Mouse (Mus musculus) spleen, postnatal 14 days (tissue): ENCODE measurements around the gene Nfib.

ENCODE experiments used
- DNase-seq, 2 experiments: peaks; one replicate each; pipeline ENCODE4 v3.0.0; 2021 to 2022; ENCODE audit warnings: low spot score in 2 of 2

Nfib gene

GRCm38 (mm10) chr4:82431831-82432230 is 273.7 kb downstream of the Nfib start:
- no peak for DNase-seq

- DNase-seq, result no peak
Measured at GRCm38 (mm10) chr4:82430802-82431201, 274.7 kb downstream of the Nfib start.

- no peak for DNase-seq
Measured at GRCm38 (mm10) chr4:82426224-82426623, 279.3 kb downstream of the Nfib start.

GRCm38 (mm10) chr4:82418241-82418640 is 287.3 kb downstream of the Nfib start:
- no peak for DNase-seq

DNA sequence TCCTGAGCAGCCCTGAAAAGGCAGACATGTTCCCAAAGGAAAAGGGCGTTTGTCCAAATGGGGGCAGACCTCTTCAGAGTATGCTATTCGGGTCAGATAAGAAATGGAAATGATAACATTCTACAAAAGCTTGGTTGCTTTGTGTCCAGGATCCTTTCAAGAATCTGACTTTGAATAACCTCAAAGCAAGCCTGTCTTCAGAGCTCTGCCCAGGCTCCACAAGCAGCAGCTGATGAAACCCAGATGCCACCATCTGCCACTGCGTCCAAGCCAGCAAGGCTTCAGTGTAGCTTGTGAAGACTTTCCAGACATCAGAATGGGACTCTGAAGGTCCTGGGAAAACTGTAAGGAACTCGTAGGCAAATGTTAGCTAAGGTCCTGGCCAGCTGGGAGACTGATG is 289.7 kb downstream of the Nfib start:
- no peak for DNase-seq

DNA sequence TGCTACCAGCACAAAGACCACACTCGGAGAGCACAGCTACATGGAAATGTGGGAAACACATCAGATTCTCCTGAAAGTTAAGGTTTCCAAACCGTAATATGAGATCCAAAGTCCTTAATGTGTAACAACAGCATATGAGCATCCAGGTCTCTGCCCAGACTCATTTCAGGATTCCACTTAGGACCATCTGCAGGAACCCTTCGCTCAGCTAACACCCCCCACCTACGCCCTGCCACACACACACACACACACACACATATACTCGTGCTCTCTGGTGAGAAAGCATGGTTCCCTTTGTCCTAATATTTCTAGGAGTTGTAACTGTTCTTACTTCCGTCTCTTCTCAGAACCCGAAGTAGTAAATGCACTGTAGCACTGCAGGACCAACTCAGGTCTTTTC is 292.9 kb downstream of the Nfib start:
- no peak for DNase-seq

DNA sequence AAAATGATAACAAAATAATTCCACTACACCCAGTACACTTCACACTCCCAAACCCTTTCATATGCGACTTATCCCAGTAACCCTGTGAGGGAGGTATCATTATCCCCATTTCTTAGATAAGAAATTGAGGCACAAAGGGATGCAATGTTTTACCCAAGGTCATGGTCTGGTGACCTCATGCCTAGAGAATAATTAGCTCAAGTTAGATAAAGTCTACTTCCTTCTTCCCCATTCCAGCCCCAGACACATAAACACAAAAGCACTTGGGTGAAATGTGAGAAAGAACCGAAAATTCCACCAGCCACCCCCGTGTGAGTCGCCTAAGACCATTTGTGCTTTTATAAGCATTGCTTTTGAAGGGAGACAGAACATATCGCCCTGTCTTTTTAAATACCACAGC is 293.6 kb downstream of the Nfib start:
- DNase-seq, result no peak

DNA sequence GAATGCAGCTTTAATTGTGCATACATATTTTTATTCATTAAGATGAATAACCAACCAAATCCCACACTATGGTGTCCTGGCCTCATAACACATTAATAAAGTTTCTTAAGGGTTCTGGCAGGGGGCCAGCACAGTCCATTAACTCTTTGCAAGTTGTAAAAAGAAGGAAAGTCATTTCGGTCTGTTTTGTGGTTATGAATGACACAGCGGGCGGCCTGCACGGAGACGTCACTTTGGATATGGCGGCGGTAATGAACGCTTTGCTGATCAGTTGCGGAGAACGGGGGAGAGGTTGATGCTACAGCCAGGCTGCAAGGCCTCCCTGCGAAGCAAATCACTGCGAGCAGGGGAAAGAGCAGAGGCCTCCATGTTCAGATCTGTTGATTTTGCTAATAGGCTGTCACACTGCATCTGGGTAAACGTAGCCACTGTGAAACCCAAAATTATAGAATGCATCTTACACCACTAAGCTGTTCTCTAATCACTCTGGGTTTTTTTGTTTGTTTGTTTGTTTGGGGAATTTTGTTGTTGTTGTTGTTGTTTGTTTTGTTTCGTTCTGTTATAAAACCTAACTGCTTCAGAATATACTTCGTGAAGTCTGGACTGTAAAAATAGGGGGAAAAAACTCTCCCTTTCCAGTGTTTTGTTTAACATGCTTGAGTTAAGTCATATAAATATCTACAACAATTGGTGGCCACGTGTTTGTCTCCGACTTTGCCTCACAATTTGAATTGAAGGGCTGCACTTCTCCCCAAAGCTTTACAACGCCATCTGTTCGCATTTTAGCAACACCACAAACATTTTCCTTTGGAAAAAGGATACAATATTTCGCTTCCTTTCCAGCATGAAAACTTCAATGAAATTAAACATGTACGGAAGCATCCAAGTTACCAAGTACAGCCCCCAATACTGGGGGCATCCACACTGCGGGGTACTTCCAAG is 296.8 kb downstream of the Nfib start:
- DNase-seq, result no peak

- no peak for DNase-seq
Measured at GRCm38 (mm10) chr4:82406511-82406910, 299.0 kb downstream of the Nfib start.

DNA sequence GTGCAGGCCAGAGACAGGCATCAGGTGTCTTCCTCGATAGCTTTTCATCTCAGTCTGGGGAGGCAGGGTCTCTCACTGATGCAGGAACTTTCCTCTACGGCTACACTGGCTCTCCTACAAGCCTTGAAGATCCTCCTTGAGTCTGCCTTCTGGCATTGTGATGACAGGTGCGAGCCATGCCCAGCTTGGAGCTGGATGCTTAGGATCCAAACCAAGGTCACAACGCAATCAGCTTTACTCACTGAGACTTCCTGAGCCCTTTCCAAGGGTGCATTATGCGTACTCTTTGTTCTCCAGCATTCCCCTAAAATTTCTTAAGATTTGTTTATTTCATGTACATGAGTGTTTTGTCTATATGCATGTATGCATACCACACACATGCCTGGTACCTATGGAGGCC is 299.8 kb downstream of the Nfib start:
- no peak for DNase-seq

DNA sequence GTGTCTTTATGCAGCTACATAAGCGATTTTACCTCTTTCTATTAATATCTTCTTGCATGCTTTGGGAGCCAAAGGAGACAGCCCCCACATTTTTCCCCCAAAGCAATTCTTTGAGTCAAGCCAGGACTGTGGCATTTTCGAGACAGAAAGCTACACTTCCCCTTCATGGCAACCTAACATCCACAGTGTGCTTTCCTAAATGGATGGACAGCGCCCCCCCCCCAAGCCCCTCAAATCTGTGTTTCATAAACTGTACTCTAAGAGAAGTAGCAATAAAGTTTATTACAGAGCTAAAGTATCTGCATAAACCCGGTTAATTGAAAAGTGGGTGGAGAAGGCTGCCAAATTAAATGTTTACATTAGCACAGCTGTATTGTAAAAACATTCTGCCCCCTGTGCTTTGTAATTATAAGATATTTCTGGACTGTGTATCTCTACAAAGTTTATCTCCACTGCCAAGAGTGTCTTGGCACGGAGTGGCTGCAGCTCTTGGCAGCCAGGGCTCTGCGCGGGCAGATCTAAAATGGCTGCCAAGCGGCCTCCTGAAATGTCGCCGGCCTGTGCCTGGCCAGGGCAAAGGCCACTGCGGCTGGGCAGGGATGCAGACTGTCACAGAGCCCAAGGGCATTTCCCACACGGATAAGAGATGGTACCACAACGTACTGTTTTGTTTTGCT is 301.4 kb downstream of the Nfib start:
- no peak for DNase-seq

- DNase-seq, result no peak
Measured at GRCm38 (mm10) chr4:82402666-82403065, 302.9 kb downstream of the Nfib start.

- no peak for DNase-seq
Measured at GRCm38 (mm10) chr4:82401450-82402061, 304.0 kb downstream of the Nfib start.

DNA sequence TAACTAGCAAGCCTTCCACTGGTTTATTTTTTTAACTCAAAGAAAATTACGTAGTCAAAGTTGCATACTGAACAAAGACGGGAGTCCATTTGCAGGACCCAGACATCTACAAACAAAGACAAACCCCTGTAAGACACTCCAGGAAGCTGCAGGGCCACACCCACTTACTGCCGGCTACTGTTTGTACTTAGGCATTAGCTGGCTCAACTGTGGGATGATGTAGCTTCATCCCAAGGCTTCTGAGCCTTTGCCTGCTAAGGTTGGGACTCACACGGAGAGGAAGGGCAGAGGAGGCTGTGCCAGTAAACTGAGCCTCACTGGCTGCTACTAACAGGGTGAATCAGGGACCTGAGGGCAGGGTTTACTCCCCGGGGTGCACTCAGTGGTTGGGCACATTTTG is 305.0 kb downstream of the Nfib start:
- DNase-seq, result no peak

DNA sequence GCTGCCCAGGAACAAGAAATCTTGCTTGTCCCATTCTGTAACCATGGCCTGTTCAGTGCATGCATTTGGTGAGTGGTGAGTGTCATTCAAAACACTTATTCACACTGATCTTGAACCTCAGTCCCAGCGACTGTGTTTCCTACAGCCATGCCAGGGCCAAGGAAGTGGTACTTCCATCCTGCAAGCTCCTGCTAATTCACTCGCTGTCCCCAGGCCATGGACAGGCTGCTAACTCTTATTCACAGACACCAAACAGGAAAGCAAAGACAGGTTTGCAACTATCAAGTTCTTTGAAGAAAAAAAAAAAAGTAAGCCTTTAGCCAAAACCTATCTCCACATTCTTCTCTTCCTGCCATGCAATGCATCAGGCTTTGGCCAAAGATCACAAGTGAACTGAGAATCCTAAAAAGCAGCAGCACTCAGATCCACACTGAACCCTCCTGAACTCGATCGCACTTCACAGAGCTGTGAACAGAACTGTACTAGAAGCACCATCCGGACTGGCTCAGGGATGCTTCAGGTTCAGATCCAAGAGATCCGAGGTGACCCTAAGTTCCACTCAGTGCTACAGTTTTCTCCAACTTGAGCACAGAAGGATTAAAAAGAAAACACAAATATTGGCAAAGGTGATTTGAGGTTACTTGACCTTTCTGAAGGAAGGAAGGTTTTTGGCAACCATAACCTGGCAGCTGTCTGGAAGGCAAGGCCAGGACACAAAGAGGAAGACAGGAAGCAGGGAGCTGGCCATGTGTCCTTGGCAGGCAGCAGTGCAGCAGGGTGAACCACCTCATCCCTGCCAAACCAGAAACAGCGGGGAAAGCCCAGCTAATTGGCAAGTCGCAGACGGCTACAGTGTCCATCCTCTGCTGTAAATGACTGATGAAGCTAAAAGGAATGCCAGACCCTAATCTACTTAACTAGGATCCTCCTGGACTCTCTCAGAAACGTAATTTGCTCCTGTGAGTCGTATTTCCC is 305.9 kb downstream of the Nfib start:
- no peak for DNase-seq

GRCm38 (mm10) chr4:82398282-82398681 is 307.3 kb downstream of the Nfib start:
- no peak for DNase-seq

- no peak for DNase-seq
Measured at GRCm38 (mm10) chr4:82396805-82397204, 308.7 kb downstream of the Nfib start.

GRCm38 (mm10) chr4:82396003-82396402 is 309.5 kb downstream of the Nfib start:
- DNase-seq, result no peak

- DNase-seq, result no peak
Measured at GRCm38 (mm10) chr4:82394346-82394745, 311.2 kb downstream of the Nfib start.

GRCm38 (mm10) chr4:82393021-82393420 is 312.5 kb downstream of the Nfib start:
- no peak for DNase-seq

GRCm38 (mm10) chr4:82392496-82392895 is 313.1 kb downstream of the Nfib start:
- no peak for DNase-seq
